ENCODE assay signal across 25 mouse cellular contexts in the genomic region with DNA sequence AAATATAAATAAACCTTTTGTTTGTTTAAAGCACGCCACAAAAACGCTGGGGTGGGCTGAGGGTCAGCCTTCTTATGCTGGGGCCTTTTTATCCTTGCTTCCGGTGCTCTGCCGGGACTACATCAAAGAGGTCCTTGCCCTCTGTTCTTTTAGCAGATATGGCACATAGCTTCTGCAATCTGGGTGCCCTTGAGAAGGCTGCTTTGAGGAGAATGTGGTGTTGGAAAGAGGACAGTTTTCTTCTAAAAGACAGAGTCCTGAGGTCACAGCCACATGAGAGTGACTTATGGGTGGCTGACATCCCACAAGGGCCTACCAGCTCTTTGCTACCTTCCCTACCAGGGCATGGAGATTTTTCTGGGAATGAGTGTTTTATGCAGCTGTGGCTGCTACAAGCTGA. TPM values are rescaled to one million over a fixed set of nuclear protein-coding genes. Genes with fewer than 3 reads are reported as not detected.
DNase-seq lines count a peak whose midpoint lies in the region; ATAC-seq and TF ChIP-seq lines count a peak whose summit lies in the region.
"Had no signal": no experiment of that assay in that cellular context is flagged by ENCODE, and none has a peak within 500 bp of the region (broad histone marks: within the 10 kb centered on the region; RNA-seq: fewer than 3 reads in every experiment).

No protein-coding gene starts in this region.

- no peak overlapping the region for H3K27ac ChIP-seq in testis, adult 2 months (ENCODE audit: control insufficient read depth, insufficient read depth, low read depth, low read length)
- 0 out of 2 replicates have a peak overlapping the region, but pooled peaks have one; percentile 2 for H3K27ac ChIP-seq in stomach, postnatal 0 days (replicated peaks)
- H3K27ac ChIP-seq in midbrain, embryonic 10.5 days (replicated peaks): no peak overlapping the region
- H3K27ac ChIP-seq: embryonic facial prominence, embryonic 12.5 days; embryonic facial prominence, embryonic 15.5 days; forebrain, embryonic 12.5 days; forebrain, embryonic 15.5 days; heart, embryonic 15.5 days; hindbrain, embryonic 10.5 days; hindbrain, embryonic 13.5 days had no signal

- no peak for ATAC-seq in stomach, postnatal 0 days (ENCODE audit: low FRiP score, low TSS enrichment)
- ATAC-seq: CD4-positive, CD25-positive, alpha-beta regulatory T cell, adult 4 months; forebrain, embryonic 15.5 days; hindbrain, embryonic 16.5 days had no signal

- H3K9ac ChIP-seq in stomach, postnatal 0 days (ENCODE audit: low read length): no peak overlapping the region
- H3K9ac ChIP-seq: embryonic facial prominence, embryonic 12.5 days; embryonic facial prominence, embryonic 15.5 days; forebrain, embryonic 12.5 days; forebrain, embryonic 15.5 days; heart, embryonic 12.5 days; heart, embryonic 15.5 days; hindbrain, embryonic 13.5 days had no signal

- no peaks in the 10 kb centered on the region for H3K36me3 ChIP-seq in testis, adult 2 months (ENCODE audit: control insufficient read depth, insufficient read depth, low read length)
- no peaks in the 10 kb centered on the region for H3K36me3 ChIP-seq in stomach, postnatal 0 days (ENCODE audit: control insufficient read depth, insufficient read depth, low read length)
- H3K36me3 ChIP-seq in midbrain, embryonic 10.5 days: no peaks in the 10 kb centered on the region
- H3K36me3 ChIP-seq: embryonic facial prominence, embryonic 12.5 days; embryonic facial prominence, embryonic 15.5 days; forebrain, embryonic 12.5 days; forebrain, embryonic 15.5 days; heart, embryonic 12.5 days; heart, embryonic 15.5 days; hindbrain, embryonic 10.5 days; hindbrain, embryonic 13.5 days had no signal

- H3K4me2 ChIP-seq in stomach, postnatal 0 days (replicated peaks; ENCODE audit: low read depth): no peak overlapping the region
- H3K4me2 ChIP-seq: forebrain, embryonic 12.5 days; forebrain, embryonic 15.5 days; hindbrain, embryonic 13.5 days had no signal

- TF ChIP-seq EP300 in stomach, postnatal 0 days (optimal IDR thresholded peaks at IDR 0.05): no peak

- DNase-seq in adrenal gland, adult 8-10 months: peak; percentile 42
- DNase-seq in adrenal gland, postnatal 14 days: no peak
- DNase-seq in testis, postnatal 14 days (ENCODE audit: low spot score): no peak
- DNase-seq in stomach, postnatal 0 days (ENCODE audit: low spot score): no peak
- DNase-seq in midbrain, embryonic 10.5 days (ENCODE audit: low spot score): no peak
- DNase-seq: cerebellum, adult 11 months; cerebellum, adult 9-11 months; gastrocnemius, postnatal 25 days had no signal

- peak overlapping the region; percentile 11; the same call in 1 of the 2 replicates for H3K4me3 ChIP-seq in testis, adult 2 months (ENCODE audit: control insufficient read depth, low read depth, low read length)
- H3K4me3 ChIP-seq in stomach, postnatal 0 days (ENCODE audit: low read depth, low read length): no peak overlapping the region
- H3K4me3 ChIP-seq in midbrain, embryonic 10.5 days: no peak overlapping the region
- H3K4me3 ChIP-seq: embryonic facial prominence, embryonic 12.5 days; embryonic facial prominence, embryonic 15.5 days; forebrain, embryonic 12.5 days; forebrain, embryonic 15.5 days; heart, embryonic 12.5 days; hindbrain, embryonic 13.5 days had no signal

- no peak for TF ChIP-seq CTCF in testis, adult 2 months (IDR thresholded peaks at IDR 0.05; ENCODE audit: control insufficient read depth, insufficient read depth, insufficient replicate concordance, low read depth, low read length)
- no peak for TF ChIP-seq CTCF in stomach, postnatal 0 days (IDR thresholded peaks at IDR 0.05; ENCODE audit: low read depth)

- H3K27me3 ChIP-seq in testis, adult 2 months (ENCODE audit: control insufficient read depth, insufficient read depth, low read length): no peaks in the 10 kb centered on the region
- H3K27me3 ChIP-seq in stomach, postnatal 0 days (ENCODE audit: control insufficient read depth, insufficient read depth, low read length): no peaks in the 10 kb centered on the region
- H3K27me3 ChIP-seq in midbrain, embryonic 10.5 days (ENCODE audit: low read depth, poor library complexity, severe bottlenecking): peaks cover 63% of the 10 kb centered on the region
- H3K27me3 ChIP-seq: heart, embryonic 12.5 days had no signal

- H3K4me1 ChIP-seq in testis, adult 2 months (ENCODE audit: control insufficient read depth, insufficient read depth, low read length): peaks cover 7% of the 10 kb centered on the region
- 0 out of 2 replicates have a peak, but pooled peaks cover 7% of the 10 kb centered on the region for H3K4me1 ChIP-seq in stomach, postnatal 0 days (replicated peaks; ENCODE audit: control insufficient read depth, insufficient read depth)
- peaks cover 59% of the 10 kb centered on the region for H3K4me1 ChIP-seq in midbrain, embryonic 10.5 days

- 21% methylated on average over 4 of the region's 4 CpGs for WGBS in stomach, postnatal 0 days
- WGBS in midbrain, embryonic 10.5 days: 74% methylated on average over 4 of the region's 4 CpGs

- no peak for TF ChIP-seq POLR2A in testis, adult 2 months (IDR thresholded peaks at IDR 0.05; ENCODE audit: control insufficient read depth, low read depth, low read length)

- H3K9me3 ChIP-seq in stomach, postnatal 0 days (ENCODE audit: control insufficient read depth, low read length): no peaks in the 10 kb centered on the region
- H3K9me3 ChIP-seq in midbrain, embryonic 10.5 days (replicated peaks): no peaks in the 10 kb centered on the region
- H3K9me3 ChIP-seq: embryonic facial prominence, embryonic 12.5 days; embryonic facial prominence, embryonic 15.5 days; forebrain, embryonic 12.5 days; forebrain, embryonic 15.5 days; heart, embryonic 12.5 days; heart, embryonic 15.5 days; hindbrain, embryonic 10.5 days; hindbrain, embryonic 13.5 days had no signal

RNA-seq across cellular contexts. Expression of a gene that starts 1.1 kb away (rescaled TPM):
- 10 to 100 TPM; 18.0 to 43.3 (median 25.4) TPM for total RNA-seq in adrenal gland, adult 8-10 months (2022)
- 16.7 and 17.9 TPM in 2 replicates for total RNA-seq in adrenal gland, postnatal 14 days (2021)
- polyA plus RNA-seq in testis, adult 2 months (2012; rRNA removed): 24.9 and 27.1 TPM in 2 replicates
- 9.7 and 14.5 TPM in 2 replicates for polyA plus RNA-seq in stomach, postnatal 0 days (2015; fragmentation: Nextera tagmentation; extraction: Ambion mirVana)
- polyA plus RNA-seq in midbrain, embryonic 10.5 days (2016; fragmentation: Nextera tagmentation; extraction: Ambion mirVana): 0.68 and 0.72 TPM in 2 replicates
- polyA plus RNA-seq: CD4-positive, CD25-positive, alpha-beta regulatory T cell, adult 4 months had no signal

RNA-seq across cellular contexts. Expression of a gene that starts 50.7 kb away (rescaled TPM):
- under 1 TPM in 3 of 4 experiments, not detected in 1; 0.31 to 0.46 (median 0.46) TPM for total RNA-seq in adrenal gland, adult 8-10 months (2022)
- total RNA-seq in adrenal gland, postnatal 14 days (2021): not detected in 2 replicates
- polyA plus RNA-seq in testis, adult 2 months (2012; rRNA removed): 162 and 173 TPM in 2 replicates
- 0.30 and 0.42 TPM in 2 replicates for polyA plus RNA-seq in stomach, postnatal 0 days (2015; fragmentation: Nextera tagmentation; extraction: Ambion mirVana)
- 6.2 and 8.4 TPM in 2 replicates for polyA plus RNA-seq in midbrain, embryonic 10.5 days (2016; fragmentation: Nextera tagmentation; extraction: Ambion mirVana)
- total RNA-seq: common myeloid progenitor, adult 5-6 weeks; gastrocnemius, postnatal 25 days; heart, adult 18-20 months; heart, postnatal 10 days; heart, postnatal 36 days; MEL had no signal
- polyA plus RNA-seq: CD4-positive, CD25-positive, alpha-beta regulatory T cell, adult 4 months; heart, embryonic 12.5 days; heart, embryonic 15.5 days had no signal

RNA-seq across cellular contexts. Expression of a gene that starts 50.7 kb away (rescaled TPM):
- under 1 TPM; 0.10 to 0.17 (median 0.14) TPM for total RNA-seq in adrenal gland, adult 8-10 months (2022)
- 0.11 and 0.15 TPM in 2 replicates for total RNA-seq in adrenal gland, postnatal 14 days (2021)
- 0.07 and 0.14 TPM in 2 replicates for polyA plus RNA-seq in testis, adult 2 months (2012; rRNA removed)
- polyA plus RNA-seq in stomach, postnatal 0 days (2015; fragmentation: Nextera tagmentation; extraction: Ambion mirVana): 0.02 and 0.06 TPM in 2 replicates
- 2.3 and 4.0 TPM in 2 replicates for polyA plus RNA-seq in midbrain, embryonic 10.5 days (2016; fragmentation: Nextera tagmentation; extraction: Ambion mirVana)
- total RNA-seq: common myeloid progenitor, adult 5-6 weeks; gastrocnemius, adult 8-10 months; gastrocnemius, postnatal 25 days; heart, postnatal 10 days; heart, postnatal 36 days; MEL had no signal
- polyA plus RNA-seq: CD4-positive, CD25-positive, alpha-beta regulatory T cell, adult 4 months; heart, embryonic 12.5 days; heart, embryonic 15.5 days had no signal

Comparison
In these comparisons a context has a peak if more than half of its experiments do, and no peak if none do; other contexts are left out.
1. RNA of a gene that starts 50.7 kb away (polyA plus RNA-seq): 162 to 173 TPM in testis, adult 2 months; 6.2 to 8.4 TPM in midbrain, embryonic 10.5 days and 0.30 to 0.42 TPM in stomach, postnatal 0 days; every median in the first group is over 10 times any median in the second.